Mouse (Mus musculus): ENCODE measurements at regions not wholly inside any gene's neighbourhood (a gene's known extent, or its start where the extent isn't known, plus 50 kb on each side); places are given as distances from the start of the nearest gene placed in this dataset.
"Not testable (repeated sequence)": the region's sequence is repeated elsewhere in the genome, so short reads cannot be mapped to it uniquely, and the experiment has no call there.

DNA sequence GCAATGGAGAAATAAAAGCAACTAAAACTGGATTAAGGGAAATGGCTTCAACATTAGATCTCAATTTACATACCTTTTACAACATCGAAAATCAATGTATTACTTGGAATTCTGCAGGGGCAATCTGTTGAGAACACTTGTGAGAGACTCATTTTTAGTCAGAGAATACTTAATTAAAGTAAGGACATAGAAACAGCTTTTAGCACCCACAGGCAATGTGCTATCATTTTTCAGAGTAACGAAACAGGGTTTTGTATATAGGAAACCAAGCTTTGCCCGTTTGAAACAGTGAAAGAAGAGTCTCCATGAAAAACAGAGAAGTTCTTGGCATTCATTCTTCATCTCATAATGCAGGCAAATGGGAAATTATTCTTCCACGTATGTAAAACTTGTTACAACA, 196.4 kb downstream of the Tdrd3 start:
- DNase-seq: no peak
- intact Hi-C loops (cut with DNase I): no loop called here

DNA sequence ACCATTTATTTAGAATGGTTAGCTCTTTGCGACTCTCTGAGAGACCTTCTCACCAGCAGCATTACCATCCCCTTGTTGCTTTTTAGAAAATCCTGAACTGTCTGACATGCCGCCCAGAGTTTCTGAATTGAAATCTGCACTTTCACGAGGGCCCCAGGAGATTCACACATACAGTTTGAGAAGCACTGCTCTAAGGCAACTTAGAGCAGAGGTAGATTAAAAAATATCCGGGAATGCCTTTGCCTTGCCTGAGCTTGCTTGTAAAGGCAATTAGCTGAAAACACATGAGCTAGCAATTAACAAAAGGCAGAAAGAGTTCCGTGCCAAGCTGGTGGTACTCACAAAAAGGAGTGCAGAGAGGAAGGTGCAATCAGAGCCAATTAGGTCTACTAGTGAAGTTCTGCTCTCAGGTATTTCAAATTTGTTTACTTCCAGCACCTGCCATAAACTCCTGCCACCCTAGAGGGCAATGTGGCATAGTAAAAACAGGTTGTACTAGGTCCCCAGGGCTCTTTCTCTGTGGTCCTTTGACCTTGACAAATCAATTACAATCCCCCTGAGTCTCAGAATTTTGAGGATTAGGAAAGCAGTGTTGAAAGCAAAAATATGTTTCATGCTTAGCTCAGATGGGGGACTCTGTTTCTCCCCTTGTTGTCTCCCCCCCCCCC, 203.1 kb downstream of the Tdrd3 start:
- no peak for DNase-seq
- intact Hi-C loops (cut with DNase I): no loop called here

- intact Hi-C loops (cut with DNase I): no loop called here
- DNase-seq: no peak
Observed at GRCm38 (mm10) chr14:87631078-87631813, 214.8 kb downstream of the Tdrd3 start.

GRCm38 (mm10) chr14:87634596-87634995, 218.2 kb downstream of the Tdrd3 start:
- DNase-seq: no peak
- intact Hi-C loops (cut with DNase I): no loop called here

DNA sequence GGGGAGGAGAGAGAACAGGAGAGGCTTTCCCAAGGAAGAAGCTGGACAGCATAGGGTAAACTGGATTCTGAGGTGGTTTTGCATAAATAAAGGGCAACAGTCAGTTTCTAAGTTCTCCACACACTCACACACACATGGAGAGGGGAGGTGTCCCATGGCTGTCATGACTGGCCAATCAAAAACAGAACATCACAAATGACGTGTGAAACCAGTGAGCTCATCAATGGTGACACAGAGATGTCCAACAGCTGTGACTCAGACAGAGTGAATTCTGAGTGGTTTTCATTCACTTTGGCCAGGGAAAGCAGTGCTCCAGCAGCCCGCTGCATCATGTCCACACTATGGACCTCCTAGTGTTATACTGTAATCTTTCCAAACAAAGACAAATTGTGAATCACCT, 220.7 kb downstream of the Tdrd3 start:
- intact Hi-C loops (cut with DNase I): no loop called here
- no peak for DNase-seq

- no peak for DNase-seq
Observed at GRCm38 (mm10) chr14:87667910-87668309, 251.5 kb downstream of the Tdrd3 start.

DNA sequence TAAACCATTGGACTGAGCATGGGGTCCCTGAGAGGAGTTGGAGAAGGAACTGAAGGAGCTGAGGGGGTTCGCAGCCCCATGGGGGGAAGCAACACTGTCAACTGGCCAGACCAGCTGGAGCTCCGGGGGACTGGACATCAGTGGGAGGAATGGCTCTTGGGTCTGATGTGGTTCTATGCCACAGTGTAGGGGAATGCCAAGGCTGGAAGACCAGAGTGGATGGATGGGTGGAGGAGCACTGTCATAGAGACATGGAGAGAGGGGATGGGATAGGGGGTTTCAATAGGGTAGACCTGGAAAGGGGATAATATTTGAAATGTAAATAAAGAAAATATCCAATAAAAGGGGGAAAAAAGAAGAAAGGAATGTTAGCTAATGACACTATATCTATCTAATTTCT, 253.1 kb downstream of the Tdrd3 start:
- DNase-seq: no peak
- intact Hi-C loops (cut with DNase I): no loop called here

More at GRCm38 (mm10) chr14:87667910-87668309, 251.5 kb downstream of the Tdrd3 start:
- intact Hi-C loops (cut with DNase I): no loop called here

- intact Hi-C loops (cut with DNase I): no loop called here
- DNase-seq: no peak
Observed at GRCm38 (mm10) chr14:87680788-87681187, 264.3 kb downstream of the Tdrd3 start.

DNA sequence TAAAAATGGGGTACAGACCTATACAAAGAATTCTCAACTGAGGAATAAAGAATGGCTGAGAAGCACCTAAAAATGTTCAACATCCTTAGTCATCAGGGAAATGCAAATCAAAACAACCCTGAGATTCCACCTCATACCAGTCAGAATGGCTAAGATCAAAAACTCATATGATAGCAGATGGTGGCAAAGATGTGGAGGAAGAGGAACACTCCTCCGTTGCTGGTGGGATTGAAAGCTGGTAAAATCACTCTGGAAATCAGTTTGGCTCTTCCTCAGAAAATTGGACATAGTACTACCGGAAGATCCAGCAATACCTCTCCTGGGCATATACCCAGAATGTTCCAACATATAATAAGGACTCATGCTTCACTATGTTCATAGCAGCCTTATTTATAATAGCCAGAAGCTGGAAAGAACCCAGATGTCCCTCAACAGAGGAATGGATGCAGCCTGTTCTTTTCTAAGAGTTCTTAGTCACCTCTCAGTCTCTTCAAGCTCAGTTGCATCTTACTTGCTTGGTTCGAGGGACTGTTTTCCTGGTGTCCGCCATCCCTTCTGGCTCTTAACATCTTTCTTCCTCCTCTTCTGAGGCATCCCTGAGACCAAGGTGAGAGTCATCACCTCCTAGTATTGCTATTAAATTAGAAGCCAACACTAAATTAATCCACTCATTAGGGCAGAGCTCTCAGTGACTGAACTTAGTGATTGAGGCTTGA, 266.8 kb downstream of the Tdrd3 start:
- intact Hi-C loops (cut with DNase I); DNase-seq: not testable (repeated sequence)

DNA sequence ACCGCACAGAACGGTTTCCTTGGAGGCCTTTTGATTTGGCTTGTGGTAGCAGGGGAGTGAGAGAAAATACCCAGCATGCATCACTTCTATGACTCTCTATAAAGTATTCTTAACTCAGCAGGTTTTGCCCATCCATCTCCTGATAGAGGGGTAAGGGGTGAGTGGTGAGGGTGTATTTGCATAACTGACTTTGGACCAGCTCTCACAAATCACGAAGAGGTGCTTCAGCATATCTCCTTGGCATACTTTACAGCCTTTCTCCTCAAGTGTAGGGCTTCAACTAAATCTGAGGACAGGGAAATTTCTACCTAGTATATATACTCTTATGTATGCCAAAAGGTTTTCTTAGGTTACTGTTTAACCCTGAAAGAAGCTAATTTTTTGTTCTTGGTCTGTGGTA, 273.4 kb downstream of the Tdrd3 start:
- DNase-seq: no peak
- intact Hi-C loops (cut with DNase I): no loop called here

DNA sequence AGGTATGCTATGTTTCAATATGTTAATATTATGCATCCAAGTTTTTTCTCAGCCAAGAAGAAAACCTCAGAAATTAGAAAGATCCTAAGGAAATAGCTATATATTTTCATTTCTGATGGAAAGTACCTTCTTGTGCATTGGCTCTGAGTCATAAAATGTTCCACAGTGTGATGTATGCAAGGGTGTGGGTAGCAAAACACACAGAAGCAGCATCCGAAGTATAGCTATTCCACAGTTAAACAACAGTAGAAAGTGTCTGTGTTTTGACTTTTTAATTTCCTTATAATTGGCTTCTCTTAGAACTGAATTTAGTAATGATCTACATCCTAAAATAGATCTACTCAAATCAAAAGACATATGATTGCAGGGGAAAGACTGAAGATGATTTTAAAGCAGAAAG, 320.0 kb downstream of the Tdrd3 start:
- no peak for DNase-seq
- intact Hi-C loops (cut with DNase I): no loop called here

GRCm38 (mm10) chr14:87745524-87745923, 329.1 kb downstream of the Tdrd3 start:
- no peak for DNase-seq
- intact Hi-C loops (cut with DNase I): no loop called here

- no peak for DNase-seq
- intact Hi-C loops (cut with DNase I): no loop called here
Observed at GRCm38 (mm10) chr14:87746011-87746410, 329.6 kb downstream of the Tdrd3 start.

DNA sequence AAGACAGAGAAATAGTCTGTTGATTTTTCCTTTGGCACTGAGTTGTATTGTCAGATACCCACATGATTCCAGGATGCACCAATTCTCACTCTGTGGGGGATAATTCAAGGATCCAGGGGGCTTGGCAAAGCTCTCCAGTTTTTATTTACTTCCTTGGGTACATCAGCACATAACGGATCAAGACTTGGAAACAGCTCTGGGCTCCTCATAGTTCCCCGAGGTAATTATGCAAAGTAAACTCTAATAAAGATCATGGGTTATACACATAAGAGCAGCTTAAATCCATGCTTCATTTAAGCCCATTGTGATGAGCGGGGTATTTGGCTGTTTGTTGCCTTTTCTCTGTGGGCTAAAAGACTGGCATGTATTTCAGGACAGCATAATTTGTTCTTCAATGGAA, 332.6 kb downstream of the Tdrd3 start:
- DNase-seq: no peak
- intact Hi-C loops (cut with DNase I): no loop called here

- DNase-seq: no peak
- intact Hi-C loops (cut with DNase I): no loop called here
Observed at GRCm38 (mm10) chr14:87749762-87750161, 333.3 kb downstream of the Tdrd3 start.

- intact Hi-C loops (cut with DNase I): no loop called here
Observed at GRCm38 (mm10) chr14:87750665-87751170, 334.3 kb downstream of the Tdrd3 start.

DNA sequence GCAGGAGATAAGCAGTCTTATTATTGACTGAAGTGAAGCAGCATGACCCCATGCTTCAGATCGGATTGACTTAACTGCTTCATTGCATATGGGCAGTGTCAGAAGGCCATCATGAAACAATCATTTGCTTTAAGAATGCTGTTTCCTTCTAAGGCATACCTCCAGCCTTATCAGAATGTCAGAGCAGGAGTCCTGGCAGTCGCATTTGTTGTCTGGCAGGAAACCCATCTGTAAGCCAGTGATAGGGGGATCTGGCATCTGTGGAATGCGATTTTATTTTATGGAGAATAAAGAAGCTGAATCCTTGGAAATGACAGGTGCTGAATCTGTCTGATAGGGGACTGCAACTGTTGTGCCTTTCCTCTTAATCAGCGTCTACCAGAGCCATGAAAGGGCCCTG, 338.3 kb downstream of the Tdrd3 start:
- intact Hi-C loops (cut with DNase I): no loop called here
- no peak for DNase-seq

More at GRCm38 (mm10) chr14:87750665-87751170, 334.3 kb downstream of the Tdrd3 start:
- no peak for DNase-seq

- intact Hi-C loops (cut with DNase I): no loop called here
- DNase-seq: no peak
Observed at GRCm38 (mm10) chr14:87775332-87775890, 359.0 kb downstream of the Tdrd3 start.

DNA sequence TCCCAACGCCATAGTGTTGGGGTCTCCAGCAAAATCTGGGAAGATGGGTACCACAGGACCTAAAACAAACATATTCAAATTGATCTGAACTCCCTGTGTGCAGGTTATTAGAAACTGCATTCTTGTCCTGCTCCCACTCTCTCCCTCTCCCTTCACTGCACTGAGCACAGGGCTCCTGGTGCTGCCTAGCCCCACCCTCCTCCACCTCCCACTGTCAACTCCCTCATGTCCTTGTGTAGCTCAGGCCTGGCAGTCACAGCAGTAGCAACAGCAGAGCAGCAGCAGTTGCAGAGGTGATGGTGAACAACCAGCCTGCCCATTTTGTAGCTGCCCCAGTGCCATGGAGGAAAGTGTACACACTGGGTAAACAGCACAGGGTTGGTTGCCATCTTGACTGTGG, 383.4 kb downstream of the Tdrd3 start:
- intact Hi-C loops (cut with DNase I): no loop called here
- DNase-seq: no peak

DNA sequence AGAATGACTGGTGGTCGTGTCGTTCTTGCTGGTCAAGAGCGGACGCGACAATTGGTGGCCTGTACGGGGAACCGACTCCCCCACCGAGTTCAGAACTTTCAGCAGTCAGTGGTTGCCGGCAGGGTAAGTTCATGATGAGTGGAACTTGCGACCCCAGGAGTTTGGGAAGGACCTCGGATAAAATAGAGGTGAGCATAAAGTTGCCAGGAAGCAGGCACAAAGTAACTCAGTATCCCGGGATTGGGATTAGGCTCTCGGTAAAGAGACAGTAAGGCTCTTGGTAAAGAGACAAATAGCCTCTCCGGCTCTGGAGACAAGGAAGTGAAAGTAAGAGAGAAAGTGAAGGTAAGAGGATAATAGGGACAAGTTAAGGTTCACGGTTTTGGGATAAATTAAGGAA, 393.2 kb downstream of the Tdrd3 start:
- intact Hi-C loops (cut with DNase I): not testable (repeated sequence)
- peak in 1 of 2 experiments; percentile 4 for DNase-seq

DNA sequence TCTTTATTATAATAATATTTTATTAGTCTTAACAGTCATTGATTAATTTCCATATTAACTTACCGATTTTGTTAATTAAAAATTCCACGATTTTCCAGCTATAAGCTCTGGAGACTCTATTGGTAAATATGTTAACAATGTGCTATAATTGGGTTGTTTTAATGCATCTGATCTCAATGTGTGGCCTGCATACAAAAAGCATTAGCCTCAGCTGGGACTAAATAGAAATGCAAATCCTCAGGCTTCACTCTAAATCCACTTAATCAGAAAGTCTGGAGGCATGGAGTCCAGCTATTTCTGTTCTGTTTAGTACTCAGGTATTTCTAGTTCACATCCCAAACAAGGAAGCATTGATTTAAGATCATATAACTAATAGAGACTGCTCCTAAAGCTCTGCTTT, 427.7 kb downstream of the Tdrd3 start:
- no peak for DNase-seq
- intact Hi-C loops (cut with DNase I): no loop called here
